Mouse (Mus musculus) hindbrain, embryonic 10.5 days (tissue): ENCODE results near the gene Elmod2. TPM values are rescaled to one million over a fixed set of nuclear protein-coding genes. Genes with fewer than 3 reads are reported as not detected.

Source experiments
- polyA plus RNA-seq: library from polyadenylated mRNA; unstranded; fragments of >200 nt; fragmentation: Nextera tagmentation; extraction: Ambion mirVana; gene quantifications from 2 replicates; pipeline ENCODE4 v1.2.1, GENCODE M21; 2016

Elmod2 gene
- polyA plus RNA-seq, 1 experiment from 2014 or later, result 15.6 TPM

Other genes with a start within 250 kb of the Elmod2 start
- gene Tbc1d9, start 167.1 kb downstream of the Elmod2 start, polyA plus RNA-seq, result 6.5 and 8.3 TPM in 2 replicates
- gene Gm10645, start 166.3 kb downstream of the Elmod2 start, polyA plus RNA-seq, result 2.9 and 3.2 TPM in 2 replicates
- gene Ucp1, start 42.1 kb downstream of the Elmod2 start, polyA plus RNA-seq, result 0.10 TPM in 1 of 2 replicates, not detected in the other
- gene Mgat4d, start 16.0 kb upstream of the Elmod2 start, polyA plus RNA-seq, result not detected in 2 replicates
- 2.9 and 3.5 TPM in 2 replicates for gene Clgn, start 57.4 kb upstream of the Elmod2 start, polyA plus RNA-seq
- 112 and 114 TPM in 2 replicates for gene Scoc, start 125.9 kb upstream of the Elmod2 start, polyA plus RNA-seq
- gene Olfr370, start 203.3 kb upstream of the Elmod2 start, polyA plus RNA-seq, result 0.10 and 0.16 TPM in 2 replicates
- gene Ndufb7, start 234.2 kb upstream of the Elmod2 start, polyA plus RNA-seq, result 359 and 398 TPM in 2 replicates